Mouse (Mus musculus): ENCODE data around the gene Troap. TPM values are rescaled to one million over a fixed set of nuclear protein-coding genes. Genes with fewer than 3 reads are reported as not detected.

Gene Troap
- polyA plus RNA-seq, 1 experiment: 9.0 TPM

GRCm38 (mm10) chr15:99035431-99035830, 38.9 kb upstream of the Troap start:
- whole genome bisulfite sequencing: 70% methylated on average over 4 of the region's 4 CpGs
- no peak overlapping the region for H3K4me3 ChIP-seq (ENCODE audit: low read depth, low read length)
- H3K27me3 ChIP-seq (ENCODE audit: control insufficient read depth, insufficient read depth, low read length): no peaks in the 10 kb centered on the region
- TF ChIP-seq CTCF (IDR thresholded peaks at IDR 0.05; ENCODE audit: extremely low read depth, insufficient read length, insufficient replicate concordance, low read depth, low read length): no peak
- no peak overlapping the region for H3K27ac ChIP-seq (ENCODE audit: insufficient read depth, low read depth, low read length)
- no peaks in the 10 kb centered on the region for H3K4me1 ChIP-seq (ENCODE audit: control insufficient read depth, insufficient read depth, insufficient read length, low read length)
- H3K36me3 ChIP-seq (ENCODE audit: control insufficient read depth, insufficient read depth, low read length): peaks cover 39% of the 10 kb centered on the region

DNA sequence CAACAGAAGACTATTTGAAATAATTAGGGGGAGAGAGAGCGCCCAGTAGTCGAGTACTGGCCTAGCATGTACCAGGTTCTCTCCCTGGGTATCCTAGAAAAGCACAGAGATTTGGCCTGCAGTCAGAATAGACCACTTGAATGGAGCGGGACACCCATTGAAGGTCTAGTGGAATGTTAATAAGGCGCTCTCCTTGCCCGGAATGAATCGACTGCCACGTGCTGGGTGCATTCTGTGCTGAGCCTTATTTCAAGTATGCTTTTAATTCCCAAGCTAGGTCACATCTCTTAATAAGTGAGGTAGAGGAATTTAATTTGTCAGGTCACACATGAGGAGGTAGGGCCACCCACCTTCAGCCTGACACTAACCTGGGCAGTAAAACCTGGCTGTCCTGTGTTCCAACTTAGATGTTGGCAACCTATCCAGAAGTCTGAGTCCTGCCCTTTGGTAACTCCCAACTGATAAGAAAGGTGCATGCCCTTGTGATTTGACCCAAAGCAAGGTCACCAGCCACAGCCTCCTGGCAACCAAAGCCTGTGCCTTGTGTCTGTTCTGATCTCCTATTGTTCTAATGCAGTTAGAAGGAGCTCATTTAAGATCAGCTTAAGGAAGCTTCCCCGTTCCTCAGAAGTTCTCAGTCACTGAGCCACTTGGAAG, 38.0 kb upstream of the Troap start:
- Histone ChIP-seq H3K27me3 (ENCODE audit: control insufficient read depth, insufficient read depth, low read length) (no peaks in the 10 kb centered on the region), H3K4me1 (ENCODE audit: control insufficient read depth, insufficient read depth, insufficient read length, low read length) (no peaks in the 10 kb centered on the region), H3K27ac (ENCODE audit: insufficient read depth, low read depth, low read length) (no peak overlapping the region), H3K36me3 (ENCODE audit: control insufficient read depth, insufficient read depth, low read length) (peaks cover 39% of the 10 kb centered on the region), H3K4me3 (ENCODE audit: low read depth, low read length) (no peak overlapping the region)
- 90% methylated on average over 8 of the region's 8 CpGs for WGBS
- TF ChIP-seq CTCF (IDR thresholded peaks at IDR 0.05; ENCODE audit: extremely low read depth, insufficient read length, insufficient replicate concordance, low read depth, low read length): no peak
- no peak for TF ChIP-seq POLR2A (IDR thresholded peaks at IDR 0.05; ENCODE audit: low read depth, low read length)

DNA sequence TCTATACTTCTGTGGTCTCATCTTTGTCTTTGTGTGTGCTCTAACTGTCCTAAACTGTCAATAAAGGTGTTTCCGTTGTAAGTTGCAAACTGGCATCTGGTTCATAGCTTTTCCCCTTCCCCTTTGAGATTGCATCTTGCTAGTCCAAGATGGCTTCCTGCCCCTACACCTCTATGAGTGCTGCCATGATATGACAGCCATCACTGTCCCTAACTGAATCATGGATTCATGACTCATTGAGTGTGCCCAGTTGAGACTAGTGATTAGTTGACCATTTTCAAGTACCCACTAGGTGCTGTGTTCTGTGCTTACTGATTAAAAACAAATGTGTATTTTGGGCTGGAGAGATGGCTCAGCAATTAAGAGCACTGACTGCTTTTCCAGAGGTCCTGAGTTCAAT, 36.4 kb upstream of the Troap start:
- Histone ChIP-seq H3K27ac (ENCODE audit: insufficient read depth, low read depth, low read length) (no peak overlapping the region), H3K36me3 (ENCODE audit: control insufficient read depth, insufficient read depth, low read length) (peaks cover 39% of the 10 kb centered on the region), H3K4me3 (ENCODE audit: low read depth, low read length) (no peak overlapping the region), H3K4me1 (ENCODE audit: control insufficient read depth, insufficient read depth, insufficient read length, low read length) (no peaks in the 10 kb centered on the region; the same call in 1 of the 2 replicates), H3K27me3 (ENCODE audit: control insufficient read depth, insufficient read depth, low read length) (no peaks in the 10 kb centered on the region)
- WGBS: 90% methylated on average over 1 of the region's 1 CpGs
- TF ChIP-seq CTCF (IDR thresholded peaks at IDR 0.05; ENCODE audit: extremely low read depth, insufficient read length, insufficient replicate concordance, low read depth, low read length) (no peak), POLR2A (IDR thresholded peaks at IDR 0.05; ENCODE audit: low read depth, low read length) (no peak)

DNA sequence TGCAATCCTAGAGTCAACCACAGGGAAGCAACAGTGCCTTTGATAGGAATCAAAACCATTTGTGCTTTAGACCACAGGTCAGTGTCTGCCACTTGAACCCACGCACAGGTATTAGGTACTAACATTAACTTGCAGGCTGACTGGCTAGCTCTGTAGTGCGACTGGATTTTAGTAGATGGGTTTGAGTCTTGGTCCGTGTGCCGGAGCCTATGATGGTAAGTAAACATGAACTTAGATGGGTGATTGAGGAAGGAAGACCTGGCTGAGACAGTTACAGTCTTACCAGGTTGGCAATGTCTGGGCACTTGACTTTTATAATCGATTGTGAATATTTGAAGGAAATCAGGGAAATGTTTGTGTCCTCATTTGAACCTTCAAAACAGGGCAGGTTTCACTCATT, 35.6 kb upstream of the Troap start:
- no peak overlapping the region for H3K4me3 ChIP-seq (ENCODE audit: low read depth, low read length)
- H3K27ac ChIP-seq (ENCODE audit: insufficient read depth, low read depth, low read length): no peak overlapping the region
- no peaks in the 10 kb centered on the region for H3K27me3 ChIP-seq (ENCODE audit: control insufficient read depth, insufficient read depth, low read length)
- TF ChIP-seq CTCF (IDR thresholded peaks at IDR 0.05; ENCODE audit: extremely low read depth, insufficient read length, insufficient replicate concordance, low read depth, low read length): no peak
- no peak for TF ChIP-seq POLR2A (IDR thresholded peaks at IDR 0.05; ENCODE audit: low read depth, low read length)
- H3K36me3 ChIP-seq (ENCODE audit: control insufficient read depth, insufficient read depth, low read length): peaks cover 35% of the 10 kb centered on the region
- no peaks in the 10 kb centered on the region; the same call in 1 of the 2 replicates for H3K4me1 ChIP-seq (ENCODE audit: control insufficient read depth, insufficient read depth, insufficient read length, low read length)
- 83% methylated on average over 5 of the region's 5 CpGs for WGBS

DNA sequence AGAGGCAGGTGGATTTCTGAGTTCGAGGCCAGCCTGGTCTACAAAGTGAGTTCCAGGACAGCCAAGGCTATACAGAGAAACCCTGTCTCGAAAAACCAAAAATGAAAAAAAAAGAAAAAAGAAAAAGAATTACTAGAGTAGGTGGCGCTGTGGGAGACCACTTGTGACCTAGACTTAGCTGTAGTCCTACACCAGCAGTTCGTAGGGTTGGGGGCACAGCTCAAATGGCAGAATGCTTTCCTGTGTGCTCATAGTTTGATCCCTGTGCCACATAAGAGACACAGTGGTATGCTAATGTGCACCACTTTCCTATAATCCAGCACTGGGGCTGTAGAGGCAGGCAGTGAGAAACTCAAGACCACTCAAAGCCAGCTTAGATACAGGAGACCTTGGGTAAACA, 35.1 kb upstream of the Troap start:
- 81% methylated on average over 4 of the region's 4 CpGs for WGBS
- Histone ChIP-seq H3K4me3 (ENCODE audit: low read depth, low read length) (no peak overlapping the region), H3K27ac (ENCODE audit: insufficient read depth, low read depth, low read length) (no peak overlapping the region), H3K36me3 (ENCODE audit: control insufficient read depth, insufficient read depth, low read length) (peaks cover 33% of the 10 kb centered on the region), H3K27me3 (ENCODE audit: control insufficient read depth, insufficient read depth, low read length) (no peaks in the 10 kb centered on the region), H3K4me1 (ENCODE audit: control insufficient read depth, insufficient read depth, insufficient read length, low read length) (no peaks in the 10 kb centered on the region; the same call in 1 of the 2 replicates)
- TF ChIP-seq POLR2A (IDR thresholded peaks at IDR 0.05; ENCODE audit: low read depth, low read length): no peak

DNA sequence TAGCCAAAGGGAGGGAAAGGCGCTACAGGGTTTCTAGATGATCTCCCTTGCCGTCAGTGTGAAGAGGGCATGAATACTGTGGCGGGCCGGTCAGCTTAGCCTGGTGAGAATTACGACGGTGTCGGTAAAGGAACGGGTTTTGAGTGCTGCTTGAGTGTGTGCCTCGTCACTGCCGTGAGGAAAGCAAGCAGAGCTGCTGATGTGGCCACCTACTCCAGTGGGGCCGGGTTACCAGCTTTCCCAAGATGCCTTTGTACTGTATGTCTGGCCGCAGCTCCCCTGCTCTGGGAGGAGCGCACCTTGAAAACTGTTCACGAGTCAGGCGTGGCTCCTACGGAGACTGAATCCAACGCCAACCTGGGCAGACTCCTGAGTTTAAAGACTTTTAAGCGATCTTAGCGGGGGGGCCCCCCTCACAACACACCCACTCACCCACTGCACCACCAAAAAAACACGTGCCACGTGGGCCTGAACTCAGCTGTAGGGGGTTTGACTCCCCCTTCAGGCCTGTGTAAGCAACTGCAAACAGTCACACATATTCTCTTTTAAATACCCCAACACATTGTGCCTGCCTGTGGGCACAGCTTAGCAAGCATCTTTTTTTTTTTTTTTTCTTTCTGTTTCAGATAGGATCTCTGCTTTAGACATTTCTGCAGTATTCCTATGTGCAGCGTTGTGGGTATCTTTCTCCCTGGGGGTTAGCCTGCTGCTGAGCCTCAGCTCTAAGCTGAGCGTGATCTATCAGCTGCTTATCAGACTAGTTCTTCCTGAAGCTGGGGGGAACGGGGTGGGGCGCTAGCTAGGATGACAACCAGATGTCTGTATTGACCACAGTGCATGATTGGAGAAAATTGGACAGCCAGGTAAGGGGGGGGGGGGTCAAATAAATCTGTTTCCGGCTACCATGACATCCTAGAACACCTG, 34.1 kb upstream of the Troap start:
- TF ChIP-seq CTCF (IDR thresholded peaks at IDR 0.05; ENCODE audit: extremely low read depth, insufficient read length, insufficient replicate concordance, low read depth, low read length) (peak; percentile 31; the same call in 1 of the 2 replicates), POLR2A (IDR thresholded peaks at IDR 0.05; ENCODE audit: low read depth, low read length) (no peak)
- H3K36me3 ChIP-seq (ENCODE audit: control insufficient read depth, insufficient read depth, low read length): peaks cover 24% of the 10 kb centered on the region

More for the DNA sequence above, 34.1 kb upstream of the Troap start:
- H3K27me3 ChIP-seq (ENCODE audit: control insufficient read depth, insufficient read depth, low read length): no peaks in the 10 kb centered on the region
- H3K4me1 ChIP-seq (ENCODE audit: control insufficient read depth, insufficient read depth, insufficient read length, low read length): no peaks in the 10 kb centered on the region; the same call in 1 of the 2 replicates
- H3K27ac ChIP-seq (ENCODE audit: insufficient read depth, low read depth, low read length): no peak overlapping the region
- 63% methylated on average over 26 of the region's 26 CpGs for WGBS
- no peak overlapping the region for H3K4me3 ChIP-seq (ENCODE audit: low read depth, low read length)
